Mouse (Mus musculus) liver, embryonic 16.5 days (tissue): ENCODE results near the gene Tyr. TPM values are rescaled to one million over a fixed set of nuclear protein-coding genes. Genes with fewer than 3 reads are reported as not detected.
"Not testable (repeated sequence)": the region's sequence is repeated elsewhere in the genome, so short reads cannot be mapped to it uniquely, and the experiment has no call there.

Source experiments
- ATAC-seq: fragments of 200-750 bp; cut with Nextera tagmentation; 2 replicates; pipeline ENCODE4 v1.8.0; 2017; ENCODE audit warnings: low read depth, mild to moderate bottlenecking, moderate number of reproducible peaks, moderate library complexity
- H3K27ac ChIP-seq: fragments of 300-500 bp; sonication (generic); 2 replicates; pipeline ENCODE4 v1.5.1; 2014; ENCODE audit warnings: mild to moderate bottlenecking, low read length
- H3K27me3 ChIP-seq: fragments of 300-500 bp; sonication (generic); 2 replicates; pipeline ENCODE4 v1.6.1; 2014; ENCODE audit warnings: low read depth, low read length, mixed read lengths; ENCODE audit not compliant: control insufficient read depth, insufficient read depth
- H3K36me3 ChIP-seq: fragments of 300-500 bp; sonication (generic); 2 replicates; pipeline ENCODE4 v1.6.1; 2014; ENCODE audit warnings: mild to moderate bottlenecking; ENCODE audit not compliant: control insufficient read depth, insufficient read depth
- H3K4me1 ChIP-seq: fragments of 300-500 bp; sonication (generic); 2 replicates; pipeline ENCODE4 v1.6.1; 2014; ENCODE audit warnings: low read depth, low read length, mixed read lengths; ENCODE audit not compliant: control insufficient read depth
- H3K4me2 ChIP-seq: fragments of 300-500 bp; sonication (generic); 2 replicates; pipeline ENCODE4 v1.6.1; 2014; ENCODE audit warnings: low read depth, low read length, mixed read lengths
- H3K4me3 ChIP-seq: fragments of 300-500 bp; sonication (generic); 2 replicates; pipeline ENCODE4 v1.5.1; 2014; ENCODE audit warnings: low read depth, mild to moderate bottlenecking, low read length
- H3K9ac ChIP-seq: fragments of 300-500 bp; sonication (generic); 2 replicates; pipeline ENCODE4 v1.6.1; 2014; ENCODE audit warnings: low read depth, low read length
- H3K9me3 ChIP-seq: fragments of 300-500 bp; sonication (generic); replicated peaks from 2 replicates; pipeline ENCODE4 v1.6.1; 2016; ENCODE audit warnings: low read length; ENCODE audit not compliant: control insufficient read depth
- WGBS: fragments of 180-500 bp; shearing (Covaris S2); extraction: QIAGEN DNeasy Blood & Tissue Kit; methylation state at CpG from one replicate; pipeline ENCODE4 v1.1.7; 2014; ENCODE audit not compliant: insufficient replicate concordance; 5-methylcytosine and 5-hydroxymethylcytosine counted together
- polyA plus RNA-seq: library from polyadenylated mRNA; unstranded; fragments of >200 nt; fragmentation: Nextera tagmentation; extraction: Ambion mirVana; gene quantifications from 2 replicates; pipeline ENCODE4 v1.2.1, GENCODE M21; 2015

Gene Tyr
- polyA plus RNA-seq, result 0.01 and 0.02 TPM in 2 replicates

DNA sequence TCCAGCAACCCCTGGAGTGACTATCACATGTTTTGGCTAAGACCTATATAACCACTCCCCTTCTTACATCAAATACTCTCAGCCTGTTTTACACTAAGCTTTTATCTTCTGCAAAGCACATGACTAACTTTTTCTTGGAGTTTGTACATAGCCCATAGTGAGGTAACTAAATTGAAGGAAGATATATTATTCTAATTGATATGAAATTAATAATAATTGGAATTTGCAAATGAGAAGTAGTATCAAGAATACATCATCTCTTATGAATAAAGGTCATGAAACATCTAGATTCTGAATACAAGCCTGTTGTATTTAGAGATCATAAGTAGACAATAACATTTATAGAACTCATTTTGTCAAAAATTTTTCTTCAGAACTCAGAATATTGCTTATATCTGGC, at the start of gene Tyr:
TSS of gene Tyr (minus strand) at position 101 of the 400 bp plus-strand sequence.
- H3K27me3 ChIP-seq, result no peaks in the 10 kb centered on the region
- H3K9ac ChIP-seq, result no peak within 1 kb of the TSS
- H3K4me1 ChIP-seq, result no peaks in the 10 kb centered on the region
- no peak within 1 kb of the TSS for H3K4me3 ChIP-seq
- H3K9me3 ChIP-seq, result no peaks in the 10 kb centered on the region
- no peak within 1 kb of the TSS for H3K4me2 ChIP-seq
- ATAC-seq, result no peak
- no peaks in the 10 kb centered on the region for H3K36me3 ChIP-seq
- H3K27ac ChIP-seq, result no peak within 1 kb of the TSS

DNA sequence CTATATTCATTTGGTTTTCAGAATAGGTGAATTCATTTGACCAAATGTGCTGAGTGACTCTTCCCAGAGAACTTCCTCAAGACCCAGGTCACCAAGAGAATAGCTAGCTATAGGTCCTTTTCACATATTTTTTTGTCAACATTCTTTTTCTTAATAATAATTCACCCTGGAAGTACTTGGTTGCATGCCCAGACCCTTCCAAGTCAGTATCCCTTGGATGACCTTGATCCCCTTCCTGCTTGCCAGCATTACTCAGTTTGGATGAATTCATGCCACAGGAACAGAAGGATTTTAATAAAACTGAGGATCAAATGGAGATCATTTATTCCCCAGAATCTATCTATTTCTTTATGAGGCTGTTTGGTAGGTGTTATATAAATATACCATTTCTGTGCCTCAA, 45.7 kb upstream of the Tyr start:
- H3K27me3 ChIP-seq, result no peaks in the 10 kb centered on the region
- ATAC-seq, result no peak
- no peaks in the 10 kb centered on the region for H3K4me1 ChIP-seq

DNA sequence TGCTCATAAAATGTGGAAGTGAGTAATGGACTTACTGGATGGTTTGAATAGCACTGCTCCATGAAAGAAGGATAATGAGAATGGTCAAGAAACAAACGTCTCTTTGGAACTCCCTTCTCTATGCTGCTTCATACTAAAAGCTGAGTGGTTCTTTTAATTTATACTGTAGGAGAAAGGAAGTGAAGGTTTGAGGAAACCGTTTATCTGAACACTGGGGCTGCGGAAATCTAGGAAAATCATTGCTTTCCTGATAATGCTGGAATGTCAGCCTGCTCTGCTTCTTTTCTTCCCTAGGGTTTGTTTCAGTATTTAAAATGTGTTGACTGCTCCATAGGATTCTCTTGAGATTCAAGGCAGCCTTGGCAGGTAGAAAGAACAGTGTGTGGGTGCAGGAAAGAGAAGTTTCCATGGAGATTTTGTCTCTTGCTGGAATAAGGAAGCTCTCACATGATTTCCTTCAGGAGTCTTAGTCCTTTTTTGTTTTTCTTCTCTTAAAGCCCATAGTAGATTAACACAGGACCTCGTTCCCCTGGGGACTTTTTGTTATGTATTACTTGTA, 891 bp upstream of the Tyr start:
- no peak overlapping the region for H3K4me2 ChIP-seq
- no peaks in the 10 kb centered on the region for H3K4me1 ChIP-seq
- no peaks in the 10 kb centered on the region for H3K36me3 ChIP-seq
- H3K27me3 ChIP-seq, result no peaks in the 10 kb centered on the region
- no peak overlapping the region for H3K9ac ChIP-seq
- H3K4me3 ChIP-seq, result no peak overlapping the region
- 14% methylated on average over 4 of the region's 4 CpGs for WGBS
- H3K27ac ChIP-seq, result no peak overlapping the region
- no peaks in the 10 kb centered on the region for H3K9me3 ChIP-seq
- no peak for ATAC-seq

More for the DNA sequence above, 45.7 kb upstream of the Tyr start:
- H3K9ac ChIP-seq, result no peak overlapping the region
- no peaks in the 10 kb centered on the region for H3K36me3 ChIP-seq
- H3K27ac ChIP-seq, result no peak overlapping the region
- H3K4me3 ChIP-seq, result no peak overlapping the region
- H3K4me2 ChIP-seq, result no peak overlapping the region
- H3K9me3 ChIP-seq, result no peaks in the 10 kb centered on the region

DNA sequence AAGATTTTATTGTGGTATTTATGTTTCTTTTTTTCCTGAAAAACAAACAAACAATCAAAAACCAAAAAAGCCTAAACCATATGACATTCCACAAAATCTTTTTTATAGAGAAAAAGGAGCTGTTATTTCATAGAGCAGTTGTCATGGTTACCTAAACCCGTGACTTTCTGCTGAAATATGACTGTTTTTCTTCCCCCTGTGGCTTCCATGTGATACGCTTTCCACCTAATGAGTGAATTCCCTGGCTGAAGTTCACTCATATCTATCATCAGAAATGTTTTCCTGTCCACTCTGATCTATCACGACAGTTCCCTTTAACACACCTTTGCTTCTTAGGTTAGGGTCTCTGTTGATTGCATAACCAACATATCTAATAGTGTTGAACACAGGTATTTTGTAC, 5.3 kb downstream of the Tyr start:
- no peaks in the 10 kb centered on the region for H3K4me1 ChIP-seq
- no peaks in the 10 kb centered on the region for H3K36me3 ChIP-seq
- H3K27ac ChIP-seq, result no peak overlapping the region
- WGBS, result 44% methylated on average over 3 of the region's 3 CpGs
- no peak overlapping the region for H3K4me2 ChIP-seq
- no peak overlapping the region for H3K9ac ChIP-seq
- no peaks in the 10 kb centered on the region for H3K27me3 ChIP-seq
- H3K4me3 ChIP-seq, result no peak overlapping the region
- no peaks in the 10 kb centered on the region for H3K9me3 ChIP-seq
- ATAC-seq, result no peak

DNA sequence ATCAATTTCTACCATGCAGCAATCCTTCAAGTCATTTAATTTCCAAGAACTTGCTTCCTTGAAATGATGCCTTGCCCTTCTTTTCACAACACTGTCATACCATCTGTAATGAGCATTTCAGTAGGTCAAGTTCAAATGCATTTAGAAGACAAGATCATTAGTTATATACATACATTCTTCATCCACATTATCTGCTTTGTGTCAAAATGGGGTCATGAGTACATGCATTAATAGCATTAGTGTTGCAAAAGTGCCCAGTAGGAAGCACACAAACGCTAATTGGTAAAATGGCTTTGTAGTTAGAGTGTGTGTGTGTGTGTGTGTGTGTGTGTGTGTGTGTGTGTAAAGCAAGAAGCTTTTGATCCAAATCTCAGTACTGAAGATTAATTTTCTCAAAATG, 80.0 kb downstream of the Tyr start:
- Histone ChIP-seq H3K9ac (no peak overlapping the region), H3K4me2 (no peak overlapping the region), H3K36me3 (no peaks in the 10 kb centered on the region), H3K27ac (no peak overlapping the region), H3K27me3 (no peaks in the 10 kb centered on the region), H3K4me1 (no peaks in the 10 kb centered on the region), H3K4me3 (no peak overlapping the region), H3K9me3 (no peaks in the 10 kb centered on the region)
- 50% methylated on average over 1 of the region's 1 CpGs for WGBS
- no peak for ATAC-seq

- H3K27ac ChIP-seq, H3K9ac ChIP-seq, H3K9me3 ChIP-seq, H3K36me3 ChIP-seq, H3K27me3 ChIP-seq, H3K4me1 ChIP-seq, H3K4me2 ChIP-seq, H3K4me3 ChIP-seq, ATAC-seq: not testable (repeated sequence)
- 6% methylated on average over 4 of the region's 4 CpGs for WGBS
Observed at GRCm38 (mm10) chr7:87411373-87411772, 81.9 kb downstream of the Tyr start.

GRCm38 (mm10) chr7:87397023-87397422, 96.3 kb downstream of the Tyr start:
- H3K27ac ChIP-seq, result no peak overlapping the region
- WGBS, result 76% methylated on average over 7 of the region's 7 CpGs
- no peaks in the 10 kb centered on the region for H3K9me3 ChIP-seq
- no peak overlapping the region for H3K4me2 ChIP-seq
- H3K4me3 ChIP-seq, result no peak overlapping the region
- no peak overlapping the region for H3K9ac ChIP-seq
- H3K27me3 ChIP-seq, result no peaks in the 10 kb centered on the region
- no peak for ATAC-seq
- H3K4me1 ChIP-seq, result no peaks in the 10 kb centered on the region
- H3K36me3 ChIP-seq, result no peaks in the 10 kb centered on the region

DNA sequence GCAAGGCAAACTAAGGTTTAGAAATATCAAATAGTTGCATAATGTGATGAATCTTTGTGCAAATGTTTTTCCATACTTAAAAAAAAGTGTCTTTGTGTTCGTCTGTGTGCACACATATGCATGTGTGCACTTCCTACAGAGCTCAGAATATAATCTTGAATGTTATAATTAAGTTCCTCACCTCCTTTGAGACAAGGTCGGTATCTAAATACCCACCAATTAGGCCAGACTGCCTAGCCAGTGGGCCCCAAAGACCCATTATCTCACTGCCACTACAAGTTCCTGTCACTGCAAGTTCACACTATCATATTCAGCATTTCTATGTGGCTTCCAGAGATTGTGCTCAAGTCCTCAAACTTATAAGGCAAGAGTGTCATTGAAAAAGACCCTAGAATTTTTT, 118.4 kb downstream of the Tyr start:
- Histone ChIP-seq H3K36me3 (no peaks in the 10 kb centered on the region), H3K4me1 (no peaks in the 10 kb centered on the region), H3K9me3 (no peaks in the 10 kb centered on the region), H3K27me3 (no peaks in the 10 kb centered on the region), H3K4me2 (no peak overlapping the region), H3K4me3 (no peak overlapping the region), H3K9ac (no peak overlapping the region), H3K27ac (no peak overlapping the region)
- no peak for ATAC-seq
- WGBS, result 30% methylated on average over 2 of the region's 2 CpGs
